Mouse (Mus musculus) adrenal gland, postnatal 4 days (tissue): ENCODE data around the gene Jak2. TPM values are rescaled to one million over a fixed set of nuclear protein-coding genes. Genes with fewer than 3 reads are reported as not detected.

Experiments
- DNase-seq, 2 experiments: peaks; one replicate each; pipeline ENCODE4 v3.0.0; 2021 to 2022; ENCODE audit warnings: low spot score in 2 of 2, mixed read lengths in 2 of 2
- total RNA-seq, 2 experiments: library from RNA; stranded (reverse); gene quantifications; 2 replicates each; pipeline ENCODE4 v1.2.3; 2021

Gene Jak2
- total RNA-seq, 2 experiments from 2014 or later: 25.6 to 25.9 TPM

DNA sequence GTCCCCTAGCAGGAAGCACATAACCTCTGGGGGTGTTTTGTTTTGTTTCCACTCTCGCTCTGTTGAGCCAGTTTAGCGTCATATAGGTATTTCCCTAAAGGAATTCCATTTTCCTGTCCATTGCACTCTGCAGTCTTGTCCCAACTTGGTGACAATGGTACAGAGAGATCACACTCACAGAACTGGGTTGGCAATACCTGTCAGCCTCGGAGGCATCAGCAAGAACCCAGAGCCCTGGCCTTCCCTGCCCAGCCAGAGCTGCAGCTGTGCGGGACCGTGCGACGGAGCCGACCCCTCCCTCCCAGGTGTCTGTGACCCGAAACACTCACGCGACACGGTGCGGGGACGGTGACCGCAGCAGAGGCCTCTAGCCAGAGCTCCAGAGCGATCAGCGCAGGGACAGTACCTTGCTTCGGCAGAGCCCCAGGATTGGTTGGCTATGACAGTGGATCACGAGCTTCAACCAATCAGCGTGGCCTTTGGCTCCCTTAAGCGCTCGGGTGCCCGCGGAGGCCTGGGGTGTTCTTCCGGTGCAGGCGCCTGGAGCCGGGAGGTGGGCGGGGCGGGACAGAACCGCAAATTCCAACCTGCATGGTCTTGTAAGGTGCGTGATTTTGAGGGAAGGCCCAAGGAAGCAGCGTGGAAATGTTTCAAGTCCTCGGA is 110.0 kb downstream of the Jak2 start:
- peak; percentile 61 to 78 for DNase-seq

DNA sequence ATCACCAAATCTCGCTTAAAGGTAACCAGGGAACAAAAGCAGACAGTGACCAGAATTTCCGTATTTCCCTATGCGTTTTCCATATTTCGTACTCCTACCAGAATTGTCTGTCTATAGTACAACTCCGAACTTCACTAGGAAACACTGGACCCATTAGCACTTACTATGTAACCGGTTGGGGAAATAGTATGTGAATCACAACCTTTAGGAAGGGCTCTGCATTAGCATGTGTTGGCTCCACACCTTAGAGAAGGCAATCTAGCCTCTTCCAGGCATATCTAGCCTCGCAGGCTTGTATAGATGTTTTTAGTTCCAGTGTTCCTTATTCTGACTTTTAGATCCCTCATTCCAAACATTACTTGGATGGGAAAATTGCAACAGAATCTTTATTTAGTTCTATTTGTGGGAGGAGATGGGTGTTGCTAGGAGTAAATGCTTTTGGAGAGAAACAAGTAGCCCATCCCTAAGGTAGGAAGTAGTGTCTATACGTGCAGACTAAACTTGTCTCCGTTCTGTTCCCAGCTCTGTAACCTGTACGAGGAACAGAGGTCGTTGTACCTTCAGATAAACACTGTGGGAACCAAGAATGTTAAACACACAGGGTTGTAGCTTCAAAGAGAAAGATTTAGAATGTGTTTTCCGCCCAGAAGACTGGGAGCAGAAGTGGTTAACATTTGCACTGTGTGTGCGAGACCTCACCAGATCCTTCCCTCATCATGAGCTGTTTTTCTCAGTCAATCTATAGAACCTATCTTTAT is 110.7 kb downstream of the Jak2 start:
- no peak for DNase-seq

Other genes starting within 250 kb of the Jak2 start
- gene Ak3, start 203.9 kb upstream of the Jak2 start, total RNA-seq: 100 to 1,000 TPM; 146 to 153 TPM
- gene Rcl1, start 150.5 kb upstream of the Jak2 start, total RNA-seq: 10 to 100 TPM; 26.9 to 30.0 TPM
- 1 to 10 TPM in 1 of 2 experiments, under 1 TPM in 1; 0.45 to 1.7 TPM for gene Insl6, start 73.5 kb downstream of the Jak2 start, total RNA-seq
- not detected for gene Rln1, start 82.8 kb downstream of the Jak2 start, total RNA-seq
- 10 to 100 TPM; 73.2 to 74.8 TPM for gene Plgrkt, start 115.6 kb downstream of the Jak2 start, total RNA-seq
- 1 to 10 TPM; 1.4 to 1.9 TPM for gene Cd274, start 115.6 kb downstream of the Jak2 start, total RNA-seq
- not detected for gene Pdcd1lg2, start 159.1 kb downstream of the Jak2 start, total RNA-seq